Mouse (Mus musculus) kidney, adult 2 months (tissue): ENCODE results near the gene Ccdc40.

Experiments used
- CTCF ChIP-seq: fragments of 200-500 bp; conservative IDR thresholded peaks from 2 replicates; pipeline ENCODE4 v1.5.1; 2011; ENCODE audit warnings: low read depth, mild to moderate bottlenecking, control low read depth, low read length, moderate library complexity, mixed read lengths; ENCODE audit not compliant: insufficient read depth, insufficient read length
- POLR2A ChIP-seq: fragments of 200-500 bp; IDR thresholded peaks from one replicate; pipeline ENCODE4 v1.6.1; 2011; ENCODE audit warnings: low read depth, low read length, control low read depth

GRCm38 (mm10) chr11:119267241-119267674 is 38.9 kb downstream of the Ccdc40 start:
- no peak for TF ChIP-seq POLR2A
- TF ChIP-seq CTCF: no peak
